Mouse (Mus musculus): ENCODE results near the gene Klhl8. TPM values are rescaled to one million over a fixed set of nuclear protein-coding genes. Genes with fewer than 3 reads are reported as not detected.

Klhl8 gene
- polyA plus RNA-seq, 1 experiment from 2014 or later: 4.3 TPM

DNA sequence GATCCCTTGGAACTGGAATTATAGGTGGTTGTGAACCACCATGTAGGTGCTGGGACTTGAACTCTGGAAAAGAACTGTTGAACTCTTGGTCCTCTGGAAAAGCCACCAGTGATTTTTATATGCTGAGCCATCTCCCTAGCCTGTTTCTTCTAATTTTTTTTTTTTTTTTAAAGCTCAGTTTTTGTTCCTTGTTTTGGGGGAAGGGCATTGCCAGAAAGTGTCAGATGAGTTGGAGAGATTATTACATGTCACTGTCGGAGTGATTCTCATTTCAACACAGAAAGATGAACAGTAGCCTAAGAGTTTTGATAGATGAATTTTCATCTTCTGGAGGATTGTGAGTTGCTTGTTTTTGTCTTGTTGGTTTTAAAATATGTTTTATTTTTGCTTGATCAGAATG, 91.4 kb downstream of the Klhl8 start:
- Histone ChIP-seq H3K27me3 (replicated peaks; ENCODE audit: control insufficient read depth, insufficient read depth, low read length) (no peaks in the 10 kb centered on the region), H3K4me3 (ENCODE audit: low read depth, low read length) (no peak overlapping the region), H3K4me2 (replicated peaks; ENCODE audit: low read depth) (no peak overlapping the region), H3K27ac (ENCODE audit: low read depth, low read length) (no peak overlapping the region), H3K9ac (ENCODE audit: low read depth, low read length) (no peak overlapping the region), H3K9me3 (ENCODE audit: control insufficient read depth) (no peaks in the 10 kb centered on the region), H3K4me1 (replicated peaks; ENCODE audit: control insufficient read depth, insufficient read depth, low read length) (peaks cover 3% of the 10 kb centered on the region; the same call in 1 of the 2 replicates), H3K36me3 (ENCODE audit: control insufficient read depth, insufficient read depth) (peaks cover 3% of the 10 kb centered on the region; the same call in 1 of the 2 replicates)
- WGBS: 90% methylated on average over 1 of the region's 1 CpGs
- ATAC-seq: no peak
- TF ChIP-seq CTCF (IDR thresholded peaks at IDR 0.05; ENCODE audit: low read depth): no peak

DNA sequence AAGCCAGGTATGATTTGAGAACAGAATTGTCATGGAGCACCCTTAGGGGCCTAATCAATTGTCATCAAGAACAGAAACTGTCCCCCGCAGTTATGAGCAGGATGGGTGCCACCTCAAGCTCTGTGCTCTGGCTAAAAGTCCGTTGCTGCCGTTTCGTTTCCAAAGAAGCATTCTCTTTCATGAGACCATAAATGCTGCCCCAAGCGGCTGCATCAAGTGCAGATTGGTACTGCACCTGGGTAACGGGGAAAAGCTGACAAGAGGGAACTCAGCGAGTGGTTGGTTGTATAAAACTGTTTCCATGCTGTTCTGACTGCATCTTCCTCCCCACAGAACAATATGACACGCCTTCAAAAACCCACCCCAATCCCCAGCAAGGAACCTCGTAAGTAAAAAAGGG, 92.5 kb downstream of the Klhl8 start:
- Histone ChIP-seq H3K4me3 (ENCODE audit: low read depth, low read length) (no peak overlapping the region), H3K27ac (ENCODE audit: low read depth, low read length) (no peak overlapping the region), H3K27me3 (replicated peaks; ENCODE audit: control insufficient read depth, insufficient read depth, low read length) (no peaks in the 10 kb centered on the region), H3K9ac (ENCODE audit: low read depth, low read length) (no peak overlapping the region), H3K9me3 (ENCODE audit: control insufficient read depth) (no peaks in the 10 kb centered on the region), H3K36me3 (ENCODE audit: control insufficient read depth, insufficient read depth) (peaks cover 3% of the 10 kb centered on the region; the same call in 1 of the 2 replicates), H3K4me1 (replicated peaks; ENCODE audit: control insufficient read depth, insufficient read depth, low read length) (peaks cover 11% of the 10 kb centered on the region), H3K4me2 (replicated peaks; ENCODE audit: low read depth) (no peak overlapping the region)
- ATAC-seq: no peak
- whole genome bisulfite sequencing: 86% methylated on average over 9 of the region's 9 CpGs
- no peak for TF ChIP-seq CTCF (IDR thresholded peaks at IDR 0.05; ENCODE audit: low read depth)

DNA sequence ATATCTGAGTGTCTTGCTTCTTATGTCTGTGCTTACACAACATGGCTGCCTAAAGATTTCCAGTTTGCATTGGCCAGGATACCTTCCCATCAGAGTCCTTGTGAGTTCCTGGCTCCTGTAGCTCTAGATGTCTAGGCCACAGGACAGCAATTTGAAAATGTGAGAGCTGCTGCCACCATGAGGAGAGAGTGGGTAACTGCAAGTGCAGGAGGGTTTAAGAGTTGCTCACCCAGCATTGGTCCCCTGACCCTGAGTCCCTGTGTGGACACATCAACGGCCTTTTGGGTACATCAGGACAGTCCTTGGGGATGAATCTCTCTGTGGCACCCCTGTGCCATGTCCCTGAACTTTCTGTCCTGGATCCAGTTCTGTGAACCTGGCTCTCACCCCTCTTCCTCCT, 93.3 kb downstream of the Klhl8 start:
- 29% methylated on average over 1 of the region's 1 CpGs for WGBS
- Histone ChIP-seq H3K4me3 (ENCODE audit: low read depth, low read length) (no peak overlapping the region), H3K9ac (ENCODE audit: low read depth, low read length) (no peak overlapping the region), H3K4me1 (replicated peaks; ENCODE audit: control insufficient read depth, insufficient read depth, low read length) (peaks cover 11% of the 10 kb centered on the region), H3K27me3 (replicated peaks; ENCODE audit: control insufficient read depth, insufficient read depth, low read length) (no peaks in the 10 kb centered on the region), H3K4me2 (replicated peaks; ENCODE audit: low read depth) (no peak overlapping the region), H3K36me3 (ENCODE audit: control insufficient read depth, insufficient read depth) (peaks cover 3% of the 10 kb centered on the region; the same call in 1 of the 2 replicates), H3K9me3 (ENCODE audit: control insufficient read depth) (no peaks in the 10 kb centered on the region), H3K27ac (ENCODE audit: low read depth, low read length) (no peak overlapping the region)
- TF ChIP-seq CTCF (IDR thresholded peaks at IDR 0.05; ENCODE audit: low read depth): peak; percentile 95
- peak; percentile 17; the same call in 1 of the 2 replicates for ATAC-seq

DNA sequence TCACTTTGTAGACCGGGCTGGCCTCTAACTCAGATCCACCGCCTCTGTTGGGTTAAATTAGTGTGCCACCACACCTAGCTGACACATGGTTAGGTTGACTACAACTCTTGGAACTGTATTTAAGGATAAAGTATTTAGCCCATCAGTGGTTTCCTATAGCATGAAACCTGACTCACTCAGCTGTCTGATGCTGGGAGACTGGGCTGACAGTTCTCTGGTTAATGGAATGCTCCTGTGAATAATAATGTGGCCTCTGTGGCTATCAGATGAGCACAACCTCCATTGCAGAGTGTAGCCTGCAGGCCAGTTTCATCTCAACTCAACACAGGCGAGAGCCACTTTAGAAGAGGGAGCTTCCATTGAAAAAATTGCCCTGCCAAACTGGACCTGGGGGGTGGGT, 94.3 kb downstream of the Klhl8 start:
- Histone ChIP-seq H3K4me3 (ENCODE audit: low read depth, low read length) (no peak overlapping the region), H3K36me3 (ENCODE audit: control insufficient read depth, insufficient read depth) (no peaks in the 10 kb centered on the region; the same call in 1 of the 2 replicates), H3K27ac (ENCODE audit: low read depth, low read length) (no peak overlapping the region), H3K9ac (ENCODE audit: low read depth, low read length) (no peak overlapping the region), H3K9me3 (ENCODE audit: control insufficient read depth) (no peaks in the 10 kb centered on the region), H3K4me2 (replicated peaks; ENCODE audit: low read depth) (no peak overlapping the region), H3K27me3 (replicated peaks; ENCODE audit: control insufficient read depth, insufficient read depth, low read length) (no peaks in the 10 kb centered on the region), H3K4me1 (replicated peaks; ENCODE audit: control insufficient read depth, insufficient read depth, low read length) (peaks cover 11% of the 10 kb centered on the region)
- TF ChIP-seq CTCF (IDR thresholded peaks at IDR 0.05; ENCODE audit: low read depth): no peak
- WGBS: 96% methylated on average over 3 of the region's 3 CpGs
- no peak for ATAC-seq

DNA sequence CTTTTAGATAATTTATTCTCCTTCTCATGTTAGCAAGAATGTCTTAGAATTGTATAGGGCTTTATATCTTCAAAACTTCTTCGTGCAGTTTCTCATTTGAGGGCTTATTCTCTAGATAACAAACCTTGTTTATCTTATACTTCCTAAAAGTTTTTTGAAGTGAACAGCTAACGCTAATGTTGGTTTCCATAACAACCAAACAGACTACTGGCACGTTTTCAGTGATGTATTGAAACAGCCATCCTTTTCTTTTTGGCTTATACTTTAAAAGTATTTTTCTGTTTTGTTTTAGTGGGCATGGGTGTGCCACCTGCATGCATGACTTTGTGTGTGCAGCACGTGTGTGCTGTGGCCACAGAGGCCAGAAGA, 95.8 kb downstream of the Klhl8 start:
- no peak overlapping the region for H3K9ac ChIP-seq (ENCODE audit: low read depth, low read length)
- H3K4me1 ChIP-seq (replicated peaks; ENCODE audit: control insufficient read depth, insufficient read depth, low read length): peaks cover 11% of the 10 kb centered on the region
- H3K27me3 ChIP-seq (replicated peaks; ENCODE audit: control insufficient read depth, insufficient read depth, low read length): no peaks in the 10 kb centered on the region
- H3K9me3 ChIP-seq (ENCODE audit: control insufficient read depth): no peaks in the 10 kb centered on the region
- H3K4me2 ChIP-seq (replicated peaks; ENCODE audit: low read depth): no peak overlapping the region; the same call in 1 of the 2 replicates
- WGBS: 30% methylated on average over 4 of the region's 4 CpGs
- H3K27ac ChIP-seq (ENCODE audit: low read depth, low read length): 0 out of 2 replicates have a peak overlapping the region, but pooled peaks have one; percentile 68
- no peak overlapping the region for H3K4me3 ChIP-seq (ENCODE audit: low read depth, low read length)
- no peak for TF ChIP-seq CTCF (IDR thresholded peaks at IDR 0.05; ENCODE audit: low read depth)
- H3K36me3 ChIP-seq (ENCODE audit: control insufficient read depth, insufficient read depth): no peaks in the 10 kb centered on the region; the same call in 1 of the 2 replicates
- no peak for ATAC-seq

DNA sequence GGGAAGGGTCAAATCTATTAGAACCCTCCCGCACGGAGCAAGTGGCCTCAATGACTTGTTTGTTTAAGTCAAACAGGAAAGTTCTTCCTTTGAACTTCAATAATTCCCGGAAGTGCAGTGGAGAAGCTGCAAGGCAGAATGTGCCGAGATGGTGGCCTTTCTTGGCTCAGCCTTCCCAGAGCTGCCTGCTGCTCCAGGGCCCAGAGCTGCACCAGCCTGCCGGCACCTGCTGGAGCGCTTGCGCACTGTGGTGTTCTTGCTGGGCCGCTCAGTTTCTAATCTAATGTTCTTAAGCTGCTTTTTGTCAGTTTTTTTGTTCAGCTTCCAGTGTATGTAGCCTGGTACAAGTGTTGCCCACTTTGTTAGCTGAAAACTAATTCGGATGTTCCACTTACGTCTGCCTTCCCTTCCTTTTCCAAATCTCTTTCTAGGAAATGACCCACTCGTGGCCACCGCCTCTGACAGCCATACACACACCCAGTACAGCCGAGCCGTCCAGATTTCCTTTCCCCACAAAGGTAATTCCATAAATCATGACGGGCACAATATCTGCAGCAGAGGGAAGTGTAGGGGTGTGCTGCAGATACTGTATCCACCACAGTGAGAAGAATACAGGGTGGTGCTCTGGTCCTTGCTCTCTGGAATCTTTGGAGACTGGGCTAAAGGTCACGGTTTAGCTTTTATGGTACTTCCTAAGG, 96.4 kb downstream of the Klhl8 start:
- H3K4me3 ChIP-seq (ENCODE audit: low read depth, low read length): no peak overlapping the region
- H3K27ac ChIP-seq (ENCODE audit: low read depth, low read length): peak overlapping the region; percentile 68
- no peaks in the 10 kb centered on the region for H3K27me3 ChIP-seq (replicated peaks; ENCODE audit: control insufficient read depth, insufficient read depth, low read length)
- WGBS: 28% methylated on average over 16 of the region's 16 CpGs
- H3K4me1 ChIP-seq (replicated peaks; ENCODE audit: control insufficient read depth, insufficient read depth, low read length): peaks cover 11% of the 10 kb centered on the region
- no peak for TF ChIP-seq CTCF (IDR thresholded peaks at IDR 0.05; ENCODE audit: low read depth)
- no peaks in the 10 kb centered on the region; the same call in 1 of the 2 replicates for H3K36me3 ChIP-seq (ENCODE audit: control insufficient read depth, insufficient read depth)
- no peaks in the 10 kb centered on the region for H3K9me3 ChIP-seq (ENCODE audit: control insufficient read depth)
- no peak overlapping the region for H3K9ac ChIP-seq (ENCODE audit: low read depth, low read length)
- peak; percentile 77 for ATAC-seq
- peak overlapping the region; percentile 33; the same call in 1 of the 2 replicates for H3K4me2 ChIP-seq (replicated peaks; ENCODE audit: low read depth)

All from intestine, postnatal 0 days (tissue).